Mouse (Mus musculus): Measurements from ENCODE around the gene Gm17555. TPM values are rescaled to one million over a fixed set of nuclear protein-coding genes. Genes with fewer than 3 reads are reported as not detected.

Gm17555 gene
- total and polyA plus RNA-seq, 2 experiments from 2014 or later = not detected

DNA sequence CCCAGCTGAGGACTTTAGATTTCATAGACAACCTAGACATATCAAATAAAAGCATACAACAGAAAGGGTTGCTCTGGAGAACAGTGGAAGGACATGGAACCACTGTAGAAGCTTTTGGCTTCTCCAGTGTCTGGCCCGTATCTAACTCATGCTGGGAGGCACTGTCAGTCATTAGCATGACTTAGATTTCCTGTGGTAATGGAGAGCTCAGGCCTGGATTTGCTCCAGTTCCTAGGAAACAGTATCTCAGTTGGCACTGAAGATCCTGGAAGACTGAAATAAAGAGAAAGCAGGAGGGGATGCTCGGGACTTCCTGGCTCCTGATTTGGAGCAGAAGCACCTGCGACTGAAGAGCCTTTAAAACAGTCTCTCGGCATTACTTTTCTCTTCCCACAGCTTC lies 12.7 kb downstream of the Gm17555 start:
- DNase-seq (ENCODE audit: low spot score) (no peak), ATAC-seq (ENCODE audit: insufficient read depth, low read depth) (no peak)
- Histone ChIP-seq H3K9ac (replicated peaks; ENCODE audit: low read depth, low read length) (no peak overlapping the region), H3K27me3 (ENCODE audit: control insufficient read depth, insufficient read depth, low read length) (no peaks in the 10 kb centered on the region), H3K36me3 (replicated peaks; ENCODE audit: control insufficient read depth, insufficient read depth, low read length) (no peaks in the 10 kb centered on the region), H3K4me1 (ENCODE audit: control insufficient read depth, insufficient read depth) (no peaks in the 10 kb centered on the region), H3K27ac (ENCODE audit: low read depth) (no peak overlapping the region), H3K4me3 (ENCODE audit: low read depth, low read length) (no peak overlapping the region), H3K9me3 (replicated peaks; ENCODE audit: control insufficient read depth, low read length) (0 out of 2 replicates have a peak, but pooled peaks cover 4% of the 10 kb centered on the region), H3K4me2 (ENCODE audit: low read depth, low read length) (no peak overlapping the region)
- TF ChIP-seq CTCF (IDR thresholded peaks at IDR 0.05; ENCODE audit: low read depth) (no peak), EP300 (IDR thresholded peaks at IDR 0.05; ENCODE audit: low read depth) (no peak)
- 68% methylated on average over 4 of the region's 4 CpGs for WGBS

DNA sequence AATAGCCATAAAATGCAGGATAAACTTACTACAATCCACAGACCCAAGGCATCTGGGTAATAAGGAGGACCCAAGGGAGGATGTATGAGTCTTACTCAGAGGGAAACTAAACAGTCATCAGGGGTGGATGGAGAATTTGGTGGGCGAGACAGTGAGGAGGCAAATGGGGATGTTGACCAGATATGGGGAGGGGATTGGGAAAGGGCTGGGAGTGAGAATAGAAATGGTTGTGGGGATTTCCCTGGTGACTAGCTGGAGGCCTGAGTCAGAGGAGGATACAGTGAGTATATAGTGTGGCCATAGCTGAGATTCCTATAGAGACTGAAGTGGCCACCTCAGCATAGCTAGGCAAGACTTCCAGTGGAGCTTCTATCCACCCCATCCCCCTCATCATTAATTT lies 16.8 kb downstream of the Gm17555 start:
- H3K4me2 ChIP-seq (ENCODE audit: low read depth, low read length) = no peak overlapping the region
- DNase-seq (ENCODE audit: low spot score) (no peak), ATAC-seq (ENCODE audit: insufficient read depth, low read depth) (no peak)
- H3K27ac ChIP-seq (ENCODE audit: low read depth) = no peak overlapping the region
- 0 out of 2 replicates have a peak, but pooled peaks cover 4% of the 10 kb centered on the region for H3K9me3 ChIP-seq (replicated peaks; ENCODE audit: control insufficient read depth, low read length)
- no peak overlapping the region for H3K9ac ChIP-seq (replicated peaks; ENCODE audit: low read depth, low read length)
- H3K27me3 ChIP-seq (ENCODE audit: control insufficient read depth, insufficient read depth, low read length) = no peaks in the 10 kb centered on the region
- TF ChIP-seq CTCF (IDR thresholded peaks at IDR 0.05; ENCODE audit: low read depth) (no peak), EP300 (IDR thresholded peaks at IDR 0.05; ENCODE audit: low read depth) (no peak)
- H3K4me3 ChIP-seq (ENCODE audit: low read depth, low read length) = no peak overlapping the region
- no peaks in the 10 kb centered on the region for H3K36me3 ChIP-seq (replicated peaks; ENCODE audit: control insufficient read depth, insufficient read depth, low read length)
- 69% methylated on average over 1 of the region's 1 CpGs for WGBS
- H3K4me1 ChIP-seq (ENCODE audit: control insufficient read depth, insufficient read depth) = no peaks in the 10 kb centered on the region

DNA sequence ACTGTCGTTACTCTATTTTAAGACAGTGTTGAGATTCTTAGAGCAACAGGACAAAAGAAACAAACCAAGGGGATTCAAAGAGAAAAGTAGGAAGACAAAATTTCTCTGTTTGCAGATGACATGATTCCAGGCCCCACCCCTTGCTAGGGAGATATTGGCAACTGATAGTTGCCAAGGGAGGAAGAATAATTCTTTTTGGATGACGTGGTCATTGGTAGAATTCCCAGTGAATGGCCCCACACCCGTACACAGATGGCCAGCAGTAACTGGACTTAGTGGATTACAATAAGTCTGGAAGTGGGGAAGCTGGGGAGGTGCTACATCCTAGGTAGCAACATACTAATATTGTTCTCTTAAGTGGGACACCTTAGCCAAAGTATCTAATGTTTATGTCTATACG lies 22.0 kb downstream of the Gm17555 start:
- TF ChIP-seq EP300 (IDR thresholded peaks at IDR 0.05; ENCODE audit: low read depth) (no peak), CTCF (IDR thresholded peaks at IDR 0.05; ENCODE audit: low read depth) (no peak)
- WGBS = 87% methylated on average over 4 of the region's 4 CpGs
- Histone ChIP-seq H3K9ac (replicated peaks; ENCODE audit: low read depth, low read length) (no peak overlapping the region), H3K9me3 (replicated peaks; ENCODE audit: control insufficient read depth, low read length) (no peaks in the 10 kb centered on the region), H3K4me2 (ENCODE audit: low read depth, low read length) (no peak overlapping the region), H3K4me3 (ENCODE audit: low read depth, low read length) (no peak overlapping the region), H3K27ac (ENCODE audit: low read depth) (no peak overlapping the region), H3K36me3 (replicated peaks; ENCODE audit: control insufficient read depth, insufficient read depth, low read length) (no peaks in the 10 kb centered on the region), H3K4me1 (ENCODE audit: control insufficient read depth, insufficient read depth) (no peaks in the 10 kb centered on the region), H3K27me3 (ENCODE audit: control insufficient read depth, insufficient read depth, low read length) (no peaks in the 10 kb centered on the region)
- ATAC-seq (ENCODE audit: insufficient read depth, low read depth) = no peak
- no peak for DNase-seq (ENCODE audit: low spot score)

DNA sequence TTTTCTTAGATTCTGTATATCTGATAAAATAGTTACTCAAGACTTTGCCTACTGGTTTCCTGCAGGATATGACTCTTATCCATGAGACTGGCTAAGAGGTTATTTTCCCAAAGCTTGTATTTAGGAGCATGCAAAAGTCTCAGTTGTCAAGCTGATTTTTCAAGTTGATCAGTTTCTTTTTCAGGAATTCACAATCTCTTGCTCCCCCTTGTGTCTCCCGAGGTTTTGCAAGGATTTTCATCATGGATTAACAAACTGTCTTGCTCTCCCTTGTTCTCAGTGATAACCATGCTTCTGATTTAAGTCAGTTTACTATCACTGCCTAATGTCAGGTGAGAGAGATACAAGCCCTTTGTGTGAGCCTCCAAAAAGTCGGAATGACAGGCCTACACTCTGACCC lies 30.5 kb downstream of the Gm17555 start:
- no peak for DNase-seq (ENCODE audit: low spot score)
- ATAC-seq (ENCODE audit: insufficient read depth, low read depth) = no peak
- Histone ChIP-seq H3K4me3 (ENCODE audit: low read depth, low read length) (no peak overlapping the region), H3K36me3 (replicated peaks; ENCODE audit: control insufficient read depth, insufficient read depth, low read length) (no peaks in the 10 kb centered on the region), H3K9me3 (replicated peaks; ENCODE audit: control insufficient read depth, low read length) (no peaks in the 10 kb centered on the region), H3K4me1 (ENCODE audit: control insufficient read depth, insufficient read depth) (no peaks in the 10 kb centered on the region), H3K27me3 (ENCODE audit: control insufficient read depth, insufficient read depth, low read length) (no peaks in the 10 kb centered on the region), H3K4me2 (ENCODE audit: low read depth, low read length) (no peak overlapping the region), H3K9ac (replicated peaks; ENCODE audit: low read depth, low read length) (no peak overlapping the region), H3K27ac (ENCODE audit: low read depth) (no peak overlapping the region)
- TF ChIP-seq CTCF (IDR thresholded peaks at IDR 0.05; ENCODE audit: low read depth) (0 out of 2 replicates have a peak, but pooled peaks have one; percentile 38), EP300 (IDR thresholded peaks at IDR 0.05; ENCODE audit: low read depth) (no peak)
- 15% methylated on average over 2 of the region's 2 CpGs for WGBS

DNA sequence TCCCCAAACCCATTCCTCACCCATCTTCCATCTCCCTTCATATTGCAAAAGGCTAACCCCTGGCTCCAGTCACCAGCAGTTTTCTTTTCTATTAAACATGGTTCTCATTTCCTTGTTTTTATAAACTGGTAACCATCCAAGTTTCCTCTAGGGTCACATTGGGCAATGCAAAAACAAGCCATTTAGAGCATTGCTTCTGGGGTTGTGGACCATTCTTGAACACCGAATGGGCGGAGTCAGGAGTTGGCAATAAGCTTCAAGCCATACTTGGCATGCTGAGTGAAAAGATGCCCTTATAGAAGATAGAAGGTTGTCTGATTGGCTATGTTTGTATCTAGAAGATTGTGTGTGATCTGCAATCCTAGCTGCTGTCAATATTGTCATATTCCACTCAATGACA lies 33.6 kb downstream of the Gm17555 start:
- H3K9me3 ChIP-seq (replicated peaks; ENCODE audit: control insufficient read depth, low read length) = no peaks in the 10 kb centered on the region
- no peak overlapping the region for H3K9ac ChIP-seq (replicated peaks; ENCODE audit: low read depth, low read length)
- no peaks in the 10 kb centered on the region for H3K4me1 ChIP-seq (ENCODE audit: control insufficient read depth, insufficient read depth)
- no peak overlapping the region for H3K4me3 ChIP-seq (ENCODE audit: low read depth, low read length)
- H3K27me3 ChIP-seq (ENCODE audit: control insufficient read depth, insufficient read depth, low read length) = no peaks in the 10 kb centered on the region
- DNase-seq (ENCODE audit: low spot score) (no peak), ATAC-seq (ENCODE audit: insufficient read depth, low read depth) (no peak)
- WGBS = 93% methylated on average over 2 of the region's 2 CpGs
- H3K36me3 ChIP-seq (replicated peaks; ENCODE audit: control insufficient read depth, insufficient read depth, low read length) = no peaks in the 10 kb centered on the region
- TF ChIP-seq EP300 (IDR thresholded peaks at IDR 0.05; ENCODE audit: low read depth) (no peak), CTCF (IDR thresholded peaks at IDR 0.05; ENCODE audit: low read depth) (no peak)
- H3K4me2 ChIP-seq (ENCODE audit: low read depth, low read length) = no peak overlapping the region
- no peak overlapping the region for H3K27ac ChIP-seq (ENCODE audit: low read depth)

DNA sequence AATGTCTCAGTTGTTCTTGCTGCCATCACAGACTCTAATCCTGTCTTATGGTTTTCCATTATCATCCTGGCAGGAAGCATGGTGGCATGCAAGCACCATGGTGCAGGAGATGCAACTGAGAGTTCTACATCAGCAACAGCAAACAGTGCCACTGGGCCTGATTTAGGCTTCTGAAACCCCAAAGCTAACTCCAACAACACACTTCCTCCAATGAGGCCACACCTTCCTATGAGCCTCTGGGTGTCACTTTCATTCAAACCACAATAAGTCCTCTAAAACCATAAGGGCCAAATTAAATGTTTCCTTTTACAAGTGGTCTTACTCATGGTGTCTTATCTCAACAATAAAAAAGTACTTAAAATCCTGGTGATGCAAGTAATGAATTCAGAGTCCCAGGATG lies 37.3 kb downstream of the Gm17555 start:
- Histone ChIP-seq H3K4me2 (ENCODE audit: low read depth, low read length) (no peak overlapping the region), H3K4me3 (ENCODE audit: low read depth, low read length) (no peak overlapping the region), H3K4me1 (ENCODE audit: control insufficient read depth, insufficient read depth) (no peaks in the 10 kb centered on the region), H3K9ac (replicated peaks; ENCODE audit: low read depth, low read length) (no peak overlapping the region), H3K27me3 (ENCODE audit: control insufficient read depth, insufficient read depth, low read length) (no peaks in the 10 kb centered on the region), H3K36me3 (replicated peaks; ENCODE audit: control insufficient read depth, insufficient read depth, low read length) (no peaks in the 10 kb centered on the region), H3K27ac (ENCODE audit: low read depth) (no peak overlapping the region), H3K9me3 (replicated peaks; ENCODE audit: control insufficient read depth, low read length) (no peaks in the 10 kb centered on the region)
- ATAC-seq (ENCODE audit: insufficient read depth, low read depth) (no peak), DNase-seq (ENCODE audit: low spot score) (no peak)
- TF ChIP-seq EP300 (IDR thresholded peaks at IDR 0.05; ENCODE audit: low read depth) (no peak), CTCF (IDR thresholded peaks at IDR 0.05; ENCODE audit: low read depth) (no peak)

Other genes with a start within 250 kb of the Gm17555 start
- not detected in 2 replicates for gene Fgf7, start 180.4 kb upstream of the Gm17555 start, total RNA-seq (2014; rRNA removed; ENCODE audit: low replicate concordance)
- gene Fgf7, start 180.4 kb upstream of the Gm17555 start, polyA plus RNA-seq (2015; fragmentation: Nextera tagmentation; extraction: Ambion mirVana) = 0.44 and 0.52 TPM in 2 replicates
- gene Fam227b, start 63.1 kb upstream of the Gm17555 start, total RNA-seq (2014; rRNA removed; ENCODE audit: low replicate concordance) = not detected in 2 replicates
- gene Fam227b, start 63.1 kb upstream of the Gm17555 start, polyA plus RNA-seq (2015; fragmentation: Nextera tagmentation; extraction: Ambion mirVana) = not detected in 2 replicates
- 3.5 and 4.2 TPM in 2 replicates for gene Dtwd1, start 63.0 kb upstream of the Gm17555 start, total RNA-seq (2014; rRNA removed; ENCODE audit: low replicate concordance)
- 13.6 and 15.5 TPM in 2 replicates for gene Dtwd1, start 63.0 kb upstream of the Gm17555 start, polyA plus RNA-seq (2015; fragmentation: Nextera tagmentation; extraction: Ambion mirVana)